Mouse (Mus musculus) small intestine, adult 2 months (tissue): ENCODE measurements around the gene Sae1.

ENCODE experiments used
- CTCF ChIP-seq: fragments of 200-500 bp; IDR thresholded peaks from 2 replicates; pipeline ENCODE4 v1.5.1; 2012; ENCODE audit warnings: low read depth, mild to moderate bottlenecking, control low read depth, inconsistent platforms, low read length, moderate library complexity, mixed read lengths; ENCODE audit not compliant: insufficient replicate concordance, insufficient read length; ENCODE audit errors: extremely low read depth
- POLR2A ChIP-seq: fragments of 200-500 bp; IDR thresholded peaks from 2 replicates; pipeline ENCODE4 v1.6.1; 2012; ENCODE audit warnings: low read depth, mild to moderate bottlenecking, control low read depth, inconsistent platforms, low read length, moderate library complexity

DNA sequence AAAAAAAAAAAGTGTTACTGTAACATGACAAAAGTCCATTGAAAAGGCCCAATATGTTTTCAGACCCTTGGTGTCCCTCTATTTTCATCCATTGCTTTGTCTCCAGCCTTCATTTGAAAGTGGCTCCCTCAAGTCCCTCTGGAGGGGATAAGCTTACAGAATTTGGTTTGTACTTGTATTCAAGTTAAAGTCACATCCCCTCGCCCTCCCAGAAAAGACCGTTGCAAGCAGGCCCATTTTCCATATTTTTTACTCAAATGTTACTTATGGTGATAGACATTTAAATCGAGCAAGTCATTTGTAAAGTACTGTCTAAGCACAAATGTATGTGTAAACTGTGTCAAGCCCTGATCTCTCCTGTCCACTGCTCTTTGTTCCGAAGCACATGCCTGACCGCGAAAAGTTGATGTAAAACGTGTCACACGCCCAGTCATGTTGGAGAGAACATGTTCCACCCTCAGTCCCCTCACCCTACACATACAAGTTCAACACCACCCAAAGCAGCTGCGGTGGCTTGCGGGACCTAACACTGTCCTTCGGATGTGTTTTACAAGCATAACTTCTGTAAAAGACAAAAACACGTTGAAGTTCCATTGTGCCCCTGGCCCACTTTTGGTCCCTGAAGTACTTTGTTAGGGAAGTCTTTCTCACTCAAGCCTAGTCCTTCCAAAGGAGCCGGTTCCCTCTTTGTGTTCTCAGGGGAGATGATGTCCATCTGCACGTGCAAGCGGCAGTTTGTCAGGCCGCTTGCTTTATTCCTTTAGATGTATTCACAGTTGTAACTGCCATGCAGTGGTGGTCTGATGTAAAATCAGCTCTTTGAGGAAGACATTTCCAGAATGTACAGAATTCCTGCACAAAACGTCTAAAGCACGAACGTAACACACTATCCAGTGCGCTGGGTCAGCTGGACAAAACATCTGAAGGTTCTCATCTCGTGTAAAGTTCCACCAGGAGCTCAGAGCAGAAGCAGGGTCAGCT lies 15.7 kb upstream of the Sae1 start:
- TF ChIP-seq CTCF (no peak), POLR2A (no peak)
